Mouse (Mus musculus): ENCODE data around the gene Zscan10. TPM values are rescaled to one million over a fixed set of nuclear protein-coding genes. Genes with fewer than 3 reads are reported as not detected.
"Not testable (repeated sequence)": the region's sequence is repeated elsewhere in the genome, so short reads cannot be mapped to it uniquely, and the experiment has no call there.

The Zscan10 gene
- total RNA-seq, 2 experiments from 2014 or later = not detected

- peak; percentile 51 for ATAC-seq (replicated peaks; ENCODE audit: poor library complexity)
Observed at GRCm38 (mm10) chr17:23585721-23586491, 14.8 kb upstream of the Zscan10 start.

GRCm38 (mm10) chr17:23587253-23587652 lies 13.4 kb upstream of the Zscan10 start:
- ATAC-seq (replicated peaks; ENCODE audit: poor library complexity) = no peak

- peak; percentile 99 for ATAC-seq (replicated peaks; ENCODE audit: poor library complexity)
Observed at GRCm38 (mm10) chr17:23592208-23592925, 8.3 kb upstream of the Zscan10 start.

- peak; percentile 41 for ATAC-seq (replicated peaks; ENCODE audit: poor library complexity)
Observed at GRCm38 (mm10) chr17:23592926-23593300, 7.7 kb upstream of the Zscan10 start.

- ATAC-seq (replicated peaks; ENCODE audit: poor library complexity) = not testable (repeated sequence)
Observed at GRCm38 (mm10) chr17:23595139-23595538, 5.5 kb upstream of the Zscan10 start.

DNA sequence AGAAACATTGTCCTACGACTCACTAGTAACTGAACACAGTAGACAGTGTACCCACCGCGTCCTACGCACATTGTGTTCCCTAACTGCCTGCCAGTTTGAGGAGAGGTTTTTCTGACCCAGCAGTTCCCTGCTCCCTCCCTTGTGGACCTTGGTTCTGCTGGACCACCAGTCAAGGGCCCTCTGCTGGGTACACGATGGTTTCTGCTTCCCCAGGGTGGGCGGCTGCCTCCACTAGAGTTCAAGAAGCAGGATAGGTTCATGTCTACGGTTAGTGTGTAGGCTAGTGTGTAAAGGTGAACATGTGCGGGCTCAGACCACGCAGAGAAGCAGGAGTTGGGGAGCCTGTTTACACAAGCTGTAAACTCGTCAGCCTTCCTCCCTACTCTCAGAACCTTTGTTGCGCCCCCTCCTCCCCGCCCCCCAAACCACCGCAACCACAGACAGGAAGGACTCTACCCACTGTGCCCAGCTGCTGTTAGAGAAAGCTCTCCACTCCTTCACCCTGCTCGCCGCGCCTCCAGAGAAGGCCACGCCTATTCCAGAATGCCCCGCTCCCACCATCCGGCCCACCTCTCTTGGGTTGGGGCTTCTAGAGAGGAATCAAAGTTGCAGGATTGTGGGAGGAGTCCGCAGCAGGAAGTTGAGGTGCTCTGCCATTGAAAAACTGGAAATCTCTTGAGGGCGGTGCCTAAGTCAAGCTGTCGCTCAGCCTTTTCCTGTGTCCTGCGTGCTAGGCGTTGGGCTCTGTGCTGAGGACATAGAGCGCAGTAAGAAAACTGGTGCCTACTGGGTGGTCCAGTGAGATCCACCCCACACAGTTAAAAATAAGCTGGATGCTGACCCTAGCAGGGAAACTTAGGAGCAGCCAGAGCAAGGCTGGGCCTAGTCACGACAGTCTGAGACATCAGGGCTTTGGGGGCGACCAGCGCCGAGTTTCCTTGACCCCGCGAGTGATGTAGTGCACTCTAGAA lies 1.8 kb upstream of the Zscan10 start, which contains the start of gene Zfp13:
Gene Zfp13 (minus strand): TSS at position 906 of the 971 bp plus-strand sequence.
- ATAC-seq (replicated peaks; ENCODE audit: poor library complexity) = peak; percentile 89

GRCm38 (mm10) chr17:23599605-23600063 lies 1.0 kb upstream of the Zscan10 start:
- no peak for ATAC-seq (replicated peaks; ENCODE audit: poor library complexity)

DNA sequence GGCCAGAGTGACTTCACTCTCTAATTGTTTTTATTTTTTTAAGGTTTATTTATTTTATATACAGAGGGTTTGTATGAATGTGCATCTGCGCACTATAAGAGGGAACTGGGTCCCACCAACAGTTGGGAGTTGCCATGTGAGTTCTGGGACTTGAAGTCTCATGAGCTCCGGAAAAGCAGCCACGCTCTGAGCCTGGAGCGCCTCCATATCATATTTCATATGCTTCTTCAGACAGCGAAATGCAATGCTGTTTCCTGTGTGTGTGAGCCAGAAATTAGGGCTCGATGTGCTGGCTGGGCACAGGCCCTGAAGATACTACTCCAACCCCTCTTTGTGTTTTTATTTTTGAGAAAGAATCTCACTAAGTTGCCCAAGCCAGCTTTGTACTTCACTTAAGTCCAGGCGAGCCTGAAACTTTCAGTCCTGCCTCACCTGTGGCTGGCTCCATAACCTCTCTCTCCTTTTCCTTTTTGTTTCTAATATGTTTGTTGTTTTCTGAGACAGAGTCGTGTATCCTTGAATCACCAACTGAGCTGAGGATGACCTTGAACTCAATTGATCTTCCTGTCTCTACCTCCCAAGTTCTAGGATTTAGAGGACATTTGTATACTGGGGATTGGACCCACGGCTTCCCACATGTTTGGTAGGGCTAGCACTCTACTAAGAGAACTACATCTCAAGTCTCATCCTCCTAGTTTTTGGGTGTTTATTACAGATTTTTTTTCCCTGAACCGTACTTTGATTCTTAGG lies 1.4 kb downstream of the Zscan10 start:
- ATAC-seq (replicated peaks; ENCODE audit: poor library complexity) = no peak

DNA sequence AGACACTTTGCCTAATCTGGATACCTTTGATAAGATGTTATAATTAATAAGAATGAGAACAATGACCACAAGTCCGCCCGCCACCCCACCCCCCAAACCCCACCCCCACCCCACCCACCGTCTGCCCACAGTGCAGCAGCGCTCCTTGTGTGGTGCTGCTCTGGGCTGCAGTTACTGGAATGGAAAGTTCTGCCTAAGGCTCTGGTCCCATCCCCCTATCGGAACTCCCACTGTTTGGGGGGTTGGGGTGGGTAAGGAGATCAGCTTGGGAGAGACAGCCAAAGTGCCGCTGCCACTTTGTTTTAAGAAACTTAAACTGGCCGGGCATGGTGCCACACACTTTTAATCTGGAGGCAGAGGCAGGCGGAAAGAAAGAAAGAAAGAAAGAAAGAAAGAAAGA lies 2.4 kb downstream of the Zscan10 start:
- no peak for ATAC-seq (replicated peaks; ENCODE audit: poor library complexity)

DNA sequence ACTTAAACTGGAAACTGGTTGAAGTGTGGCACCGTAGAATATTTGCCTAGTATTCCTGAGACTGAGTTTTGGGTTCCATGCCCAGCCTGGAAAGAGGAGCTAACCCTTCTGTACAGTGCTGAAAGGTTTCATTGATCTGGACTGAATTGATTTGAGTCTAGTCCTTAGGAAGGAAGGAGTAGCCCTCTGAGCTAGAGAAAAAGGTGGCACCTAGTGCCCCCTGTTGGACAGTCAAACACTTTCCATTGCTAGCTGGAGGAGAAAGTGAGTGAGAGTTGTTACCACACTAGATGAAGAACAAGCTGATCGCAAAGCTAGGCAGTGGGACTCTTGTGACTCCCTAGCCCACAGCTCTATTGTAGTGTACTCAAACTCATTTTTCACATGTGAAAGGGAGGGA lies 2.9 kb downstream of the Zscan10 start:
- ATAC-seq (replicated peaks; ENCODE audit: poor library complexity) = peak; percentile 45

DNA sequence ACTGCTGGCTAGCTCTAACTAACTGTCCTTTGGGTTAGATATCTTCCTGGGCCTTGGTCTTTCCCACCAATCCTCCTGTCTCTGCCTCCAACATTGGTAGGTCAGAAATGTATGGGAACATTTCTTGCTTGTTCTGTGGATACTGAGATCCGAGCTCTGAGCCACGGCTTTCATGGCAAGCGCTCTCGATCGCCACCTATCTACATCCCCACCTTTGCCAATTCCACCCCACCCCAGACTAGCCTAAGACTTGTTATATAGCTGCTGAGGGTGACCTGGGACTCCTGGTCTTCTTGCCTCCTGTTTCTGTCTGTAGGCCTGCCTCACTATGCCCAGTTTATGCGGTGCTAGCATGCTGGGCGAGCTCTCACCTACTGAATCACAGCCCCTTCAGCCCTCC lies 3.7 kb downstream of the Zscan10 start:
- no peak for ATAC-seq (replicated peaks; ENCODE audit: poor library complexity)

GRCm38 (mm10) chr17:23605220-23605619 lies 4.6 kb downstream of the Zscan10 start:
- ATAC-seq (replicated peaks; ENCODE audit: poor library complexity) = no peak

DNA sequence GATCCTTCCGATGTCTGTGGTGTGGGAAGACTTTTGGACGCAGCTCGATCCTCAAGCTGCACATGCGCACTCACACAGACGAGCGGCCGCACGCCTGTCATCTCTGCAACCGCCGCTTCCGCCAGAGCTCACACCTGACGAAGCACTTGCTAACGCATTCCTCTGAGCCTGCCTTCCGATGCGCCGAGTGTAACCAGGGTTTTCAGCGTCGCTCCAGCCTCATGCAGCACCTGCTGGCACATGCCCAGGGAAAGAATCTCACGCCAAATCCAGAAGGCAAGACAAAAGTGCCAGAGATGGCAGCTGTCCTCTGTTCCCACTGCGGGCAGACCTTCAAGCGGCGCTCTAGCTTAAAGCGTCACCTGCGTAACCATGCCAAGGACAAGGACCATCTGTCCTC lies 9.0 kb downstream of the Zscan10 start:
- ATAC-seq (replicated peaks; ENCODE audit: poor library complexity) = no peak

DNA sequence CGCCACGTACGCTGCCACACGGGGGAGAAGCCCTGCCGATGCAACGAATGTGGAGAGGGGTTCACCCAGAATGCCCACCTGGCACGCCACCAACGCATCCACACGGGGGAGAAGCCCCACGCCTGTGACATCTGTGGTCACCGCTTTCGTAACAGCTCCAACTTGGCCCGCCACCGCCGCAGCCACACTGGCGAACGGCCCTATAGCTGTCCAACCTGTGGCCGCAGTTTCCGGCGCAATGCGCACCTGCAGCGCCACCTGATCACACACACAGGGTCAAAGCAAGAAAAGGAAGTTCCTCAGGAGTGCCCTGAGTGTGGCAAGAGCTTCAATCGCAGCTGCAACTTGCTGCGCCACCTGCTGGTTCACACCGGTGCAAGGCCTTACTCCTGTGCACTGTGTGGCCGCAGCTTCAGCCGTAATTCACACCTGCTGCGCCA lies 9.7 kb downstream of the Zscan10 start:
- ATAC-seq (replicated peaks; ENCODE audit: poor library complexity) = peak; percentile 94

DNA sequence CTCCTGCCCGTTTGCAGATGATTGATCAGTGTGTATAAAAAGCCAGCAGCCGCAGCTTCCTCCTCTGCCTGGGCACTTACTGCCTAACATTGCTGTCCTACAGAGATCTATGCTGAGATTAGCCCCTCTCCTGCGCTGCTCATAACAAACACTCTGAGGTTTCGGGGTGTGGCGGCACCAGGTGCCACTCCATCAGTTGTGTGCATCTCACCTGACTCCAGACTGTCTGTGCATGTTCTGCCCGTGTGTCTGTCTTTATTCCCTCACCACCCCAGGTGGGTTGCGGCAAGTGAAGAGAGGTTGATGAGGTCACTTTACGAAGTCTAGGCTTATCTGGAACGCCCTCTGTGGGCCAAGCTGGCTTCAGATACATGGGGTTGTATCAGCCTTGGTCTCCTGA lies 16.4 kb downstream of the Zscan10 start:
- peak; percentile 78 for ATAC-seq (replicated peaks; ENCODE audit: poor library complexity)

DNA sequence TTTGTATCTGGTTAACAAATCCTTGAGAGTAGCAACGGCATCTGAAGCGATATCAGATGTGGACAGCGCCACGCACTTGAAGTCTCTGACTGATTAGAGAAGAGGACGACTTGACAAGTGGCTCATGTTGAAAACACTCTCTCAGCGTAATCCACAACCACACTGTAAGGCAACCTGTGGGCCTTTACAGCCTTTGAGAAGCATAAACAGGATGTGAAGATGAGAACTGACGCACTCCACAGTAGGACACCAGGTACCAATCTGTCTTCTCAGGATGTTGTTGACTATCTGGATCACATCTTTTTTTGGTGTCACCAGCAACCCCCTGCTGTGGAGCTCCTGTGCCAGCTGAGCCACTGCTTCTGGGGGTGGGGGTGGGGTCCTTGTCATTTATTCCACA lies 19.7 kb downstream of the Zscan10 start:
- ATAC-seq (replicated peaks; ENCODE audit: poor library complexity) = no peak

- ATAC-seq (replicated peaks; ENCODE audit: poor library complexity) = no peak
Observed at GRCm38 (mm10) chr17:23627813-23628212, 27.2 kb downstream of the Zscan10 start.

GRCm38 (mm10) chr17:23630195-23631020 lies 29.8 kb downstream of the Zscan10 start:
- ATAC-seq (replicated peaks; ENCODE audit: poor library complexity) = peak; percentile 98

- no peak for ATAC-seq (replicated peaks; ENCODE audit: poor library complexity)
Observed at GRCm38 (mm10) chr17:23631241-23631640, 30.6 kb downstream of the Zscan10 start.

All from megakaryocyte progenitor cell, adult 5-6 weeks (primary cell).